Mouse (Mus musculus) midbrain, postnatal 0 days (tissue): ENCODE results near the gene 2210011C24Rik. TPM values are rescaled to one million over a fixed set of nuclear protein-coding genes. Genes with fewer than 3 reads are reported as not detected.

ENCODE experiments used
- ATAC-seq: fragments of 200-750 bp; cut with Nextera tagmentation; 2 replicates; pipeline ENCODE4 v1.8.0; 2017; ENCODE audit warnings: moderate number of reproducible peaks, mild to moderate bottlenecking, moderate TSS enrichment, moderate library complexity; ENCODE audit not compliant: low FRiP score
- DNase-seq: peaks from one replicate; pipeline ENCODE4 v3.0.0-alpha.2; 2015; ENCODE audit warnings: low spot score
- H3K27ac ChIP-seq: fragments of 300-500 bp; sonication (generic); 2 replicates; pipeline ENCODE4 v1.5.1; 2014; ENCODE audit warnings: low read depth, mild to moderate bottlenecking, low read length, mixed read lengths
- H3K27me3 ChIP-seq: fragments of 300-500 bp; sonication (generic); 2 replicates; pipeline ENCODE4 v1.6.1; 2014; ENCODE audit warnings: low read length, control low read depth, mixed read lengths; ENCODE audit not compliant: insufficient read depth
- H3K36me3 ChIP-seq: fragments of 300-500 bp; sonication (generic); 2 replicates; pipeline ENCODE4 v1.6.1; 2014; ENCODE audit warnings: low read length, control low read depth, mixed read lengths; ENCODE audit not compliant: insufficient read depth
- H3K4me1 ChIP-seq: fragments of 300-500 bp; sonication (generic); 2 replicates; pipeline ENCODE4 v1.6.1; 2014; ENCODE audit warnings: mild to moderate bottlenecking, control low read depth, antibody characterized with exemption, low read length, mixed read lengths; ENCODE audit not compliant: insufficient read depth
- H3K4me2 ChIP-seq: fragments of 300-500 bp; sonication (generic); 2 replicates; pipeline ENCODE4 v1.6.1; 2014; ENCODE audit warnings: low read depth, mild to moderate bottlenecking, low read length, mixed read lengths; ENCODE audit not compliant: poor library complexity, severe bottlenecking
- H3K4me3 ChIP-seq: fragments of 300-500 bp; sonication (generic); 2 replicates; pipeline ENCODE4 v1.5.1; 2014; ENCODE audit warnings: low read depth, mild to moderate bottlenecking, low read length, moderate library complexity
- H3K9ac ChIP-seq: fragments of 300-500 bp; sonication (generic); replicated peaks from 2 replicates; pipeline ENCODE4 v1.6.1; 2014; ENCODE audit warnings: mild to moderate bottlenecking, low read length, moderate library complexity, mixed read lengths; ENCODE audit not compliant: poor library complexity, severe bottlenecking
- H3K9me3 ChIP-seq: fragments of 300-500 bp; sonication (generic); 2 replicates; pipeline ENCODE4 v1.6.1; 2016; ENCODE audit warnings: low read length, control low read depth
- CTCF ChIP-seq: IDR thresholded peaks from 2 replicates; pipeline ENCODE4 v1.5.1; 2016; ENCODE audit warnings: antibody characterized with exemption, mild to moderate bottlenecking
- WGBS: fragments of 180-500 bp; shearing (Covaris S2); extraction: QIAGEN DNeasy Blood & Tissue Kit; methylation state at CpG from one replicate; pipeline ENCODE4 v1.1.7; 2014; 5-methylcytosine and 5-hydroxymethylcytosine counted together
- polyA plus RNA-seq: library from polyadenylated mRNA; unstranded; fragments of >200 nt; fragmentation: Nextera tagmentation; extraction: Ambion mirVana; gene quantifications from 2 replicates; pipeline ENCODE4 v1.2.1, GENCODE M21; 2015
- total RNA-seq: library from RNA; depleted of rRNA; stranded (reverse); fragments of >200 nt; gene quantifications from 2 replicates; pipeline ENCODE4 v1.2.3, GENCODE M21; 2014

2210011C24Rik gene
- total and polyA plus RNA-seq, 2 experiments from 2014 or later = 0.43 to 0.66 TPM

DNA sequence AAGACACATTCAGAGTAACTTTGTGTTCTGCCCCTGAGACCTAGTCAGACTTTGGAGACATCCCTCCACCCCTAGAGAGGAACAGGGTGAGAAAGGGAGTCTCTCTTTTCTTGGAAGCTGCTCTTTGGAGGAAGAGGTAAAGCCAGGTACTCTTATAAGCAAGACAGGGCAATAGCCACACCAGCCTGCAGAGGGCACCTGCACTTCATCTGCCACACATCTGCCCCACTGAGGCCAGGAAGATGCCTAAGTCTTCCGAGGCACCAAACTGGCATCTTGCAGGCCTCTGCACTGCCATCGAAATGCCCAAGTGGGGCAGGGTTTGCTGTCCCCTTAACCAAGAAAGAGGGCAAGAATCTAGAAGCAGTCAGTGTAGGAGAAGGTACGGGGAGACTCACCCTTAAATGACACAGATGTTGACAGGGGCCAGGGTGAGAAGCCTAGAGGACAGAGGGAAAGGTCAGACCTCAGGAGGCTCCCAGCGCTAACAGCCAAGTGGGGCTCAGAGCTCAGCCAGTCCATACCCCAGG lies 35.8 kb downstream of the 2210011C24Rik start:
- no peaks in the 10 kb centered on the region for H3K9me3 ChIP-seq
- no peak overlapping the region for H3K9ac ChIP-seq
- no peaks in the 10 kb centered on the region for H3K27me3 ChIP-seq
- 0 out of 2 replicates have a peak, but pooled peaks have one; percentile 20 for TF ChIP-seq CTCF
- no peak overlapping the region for H3K4me3 ChIP-seq
- ATAC-seq (no peak), DNase-seq (no peak)
- H3K4me2 ChIP-seq = no peak overlapping the region
- peaks cover 15% of the 10 kb centered on the region for H3K36me3 ChIP-seq
- H3K4me1 ChIP-seq = peaks cover 27% of the 10 kb centered on the region; the same call in 1 of the 2 replicates
- WGBS = 89% methylated on average over 4 of the region's 4 CpGs
- no peak overlapping the region for H3K27ac ChIP-seq

DNA sequence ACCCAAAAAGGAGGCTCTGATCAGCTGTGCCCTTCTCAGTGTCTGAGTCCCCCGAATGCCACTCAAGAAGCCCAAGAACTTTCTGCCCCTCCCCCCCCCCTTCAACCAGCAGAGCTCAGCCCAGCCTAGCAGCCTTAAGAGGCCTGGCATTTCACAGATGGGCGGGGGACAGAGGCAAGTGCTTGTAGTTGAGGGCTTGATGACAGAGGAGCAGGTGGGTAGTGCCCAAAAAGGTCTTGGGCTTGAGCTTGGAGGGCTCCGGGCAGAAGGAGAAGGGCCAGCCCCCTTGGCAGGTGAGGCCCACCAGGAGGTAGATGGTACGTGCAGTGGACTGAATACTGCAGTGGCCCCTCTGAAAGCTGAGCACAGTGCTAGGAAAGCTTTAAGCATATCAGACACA lies 37.5 kb downstream of the 2210011C24Rik start:
- Histone ChIP-seq H3K9ac (no peak overlapping the region), H3K4me3 (no peak overlapping the region), H3K36me3 (0 out of 2 replicates have a peak, but pooled peaks cover 4% of the 10 kb centered on the region), H3K27me3 (no peaks in the 10 kb centered on the region), H3K9me3 (no peaks in the 10 kb centered on the region), H3K27ac (no peak overlapping the region), H3K4me1 (peaks cover 27% of the 10 kb centered on the region; the same call in 1 of the 2 replicates), H3K4me2 (peak overlapping the region; percentile 91)
- no peak for ATAC-seq
- 87% methylated on average over 4 of the region's 4 CpGs for WGBS
- no peak for DNase-seq
- TF ChIP-seq CTCF = no peak

DNA sequence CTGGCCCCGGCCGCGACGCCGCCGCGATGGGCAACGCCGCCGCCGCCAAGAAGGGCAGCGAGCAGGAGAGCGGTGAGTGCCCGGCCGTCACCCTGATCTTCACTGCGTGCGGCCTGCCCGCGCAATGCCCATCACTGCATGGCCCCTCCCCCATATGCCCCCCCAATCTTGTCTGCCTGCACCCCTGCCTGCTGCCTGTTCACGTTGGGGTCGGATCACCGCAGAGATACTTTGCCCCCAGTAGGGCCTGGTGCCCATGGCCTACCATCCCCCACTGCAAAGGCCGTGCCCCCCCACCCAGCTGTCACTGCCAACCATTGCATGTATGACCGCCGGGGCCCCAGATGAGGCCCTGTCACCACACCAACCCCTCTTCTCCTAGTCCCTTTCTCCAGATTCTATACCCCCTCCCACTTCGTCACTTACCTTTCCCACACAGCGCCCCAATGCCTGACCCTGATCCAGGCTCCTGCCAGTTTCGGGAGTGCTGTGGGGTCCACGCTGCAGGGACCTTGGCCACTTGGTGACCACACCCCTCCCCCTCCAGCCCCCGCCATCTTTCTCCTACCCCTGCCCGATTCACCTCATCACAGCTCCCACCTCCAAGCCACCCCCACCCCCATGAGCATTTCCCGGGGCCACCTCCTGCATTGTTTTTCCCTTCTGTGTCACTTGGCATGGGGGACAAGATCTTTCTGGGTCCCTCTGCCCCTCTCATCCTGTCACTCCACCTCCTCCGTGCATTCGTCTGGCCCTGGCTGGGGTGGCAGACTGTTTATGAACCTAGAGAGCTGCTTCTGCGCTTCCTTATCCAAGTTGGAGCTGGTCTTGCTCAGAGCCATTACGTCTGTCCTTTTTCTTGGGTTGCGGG lies 38.6 kb downstream of the 2210011C24Rik start:
- Histone ChIP-seq H3K4me2 (peak overlapping the region; percentile 91), H3K4me3 (peak overlapping the region; percentile 95), H3K9ac (peak overlapping the region; percentile 84), H3K27me3 (no peaks in the 10 kb centered on the region), H3K9me3 (no peaks in the 10 kb centered on the region), H3K4me1 (peaks cover 27% of the 10 kb centered on the region; the same call in 1 of the 2 replicates), H3K27ac (peak overlapping the region; percentile 78), H3K36me3 (0 out of 2 replicates have a peak, but pooled peaks cover 4% of the 10 kb centered on the region)
- ATAC-seq (peak; percentile 12), DNase-seq (peak; percentile 18)
- WGBS = 3% methylated on average over 35 of the region's 37 CpGs
- no peak for TF ChIP-seq CTCF

DNA sequence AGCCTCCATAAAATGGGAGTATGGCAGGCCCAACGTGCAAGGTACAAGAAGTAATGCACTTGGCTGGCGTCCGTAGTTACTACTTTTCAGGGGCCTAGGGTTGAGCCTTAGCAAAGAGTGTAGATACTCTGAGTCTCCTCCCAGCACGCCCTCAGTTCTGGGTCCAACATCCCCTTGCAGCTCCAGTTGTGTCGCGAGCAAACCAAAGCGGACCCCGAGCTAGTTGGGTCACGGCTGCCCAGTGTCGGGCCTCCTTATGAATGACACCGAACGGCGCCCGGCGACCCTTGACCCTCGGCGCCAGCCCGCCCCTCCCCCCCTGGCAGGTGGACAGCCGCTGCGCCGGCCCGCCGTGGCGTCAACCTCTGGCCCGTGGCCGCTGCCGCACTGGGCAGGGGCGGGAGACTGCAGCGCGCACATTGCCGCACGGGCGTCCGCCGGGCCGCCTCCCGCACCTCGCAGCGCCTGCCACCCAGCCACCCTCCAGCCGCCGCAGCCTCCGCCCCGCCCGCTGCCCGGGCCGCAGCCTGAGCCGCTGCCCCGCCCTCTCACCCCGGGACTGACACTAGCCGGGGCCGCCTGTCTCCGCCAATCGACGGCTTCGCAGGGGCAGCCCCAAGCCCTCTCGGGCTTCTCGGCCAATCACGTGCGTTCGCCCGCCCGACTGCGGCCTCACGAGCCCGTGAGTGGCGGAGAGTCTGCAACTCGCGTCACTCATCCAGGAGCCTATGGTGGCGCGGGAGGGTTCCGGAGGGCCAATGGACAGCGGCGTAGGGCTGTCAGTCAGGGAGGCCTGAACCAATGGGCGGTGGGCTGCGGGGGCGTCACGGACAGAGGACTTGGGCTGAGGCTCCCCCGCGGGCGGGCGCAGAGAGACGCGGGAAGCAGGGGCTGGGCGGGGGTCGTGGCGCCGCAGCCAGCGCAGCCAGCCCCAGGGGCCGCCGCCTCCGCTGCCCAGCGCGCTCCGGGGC lies 39.5 kb downstream of the 2210011C24Rik start, which contains the start of gene Prkaca:
TSS of gene Prkaca (plus strand) at position 844 of the 971 bp plus-strand sequence.
- peak within 1 kb of the TSS; percentile 95 for H3K4me3 ChIP-seq
- no peaks in the 10 kb centered on the region for H3K36me3 ChIP-seq
- WGBS = under 1% methylated on average over 46 of the region's 94 CpGs
- H3K27me3 ChIP-seq = no peaks in the 10 kb centered on the region
- no peak for TF ChIP-seq CTCF
- H3K9ac ChIP-seq = peak within 1 kb of the TSS; percentile 84
- ATAC-seq (peak; percentile 100), DNase-seq (peak; percentile 99)
- H3K9me3 ChIP-seq = no peaks in the 10 kb centered on the region
- peaks cover 19% of the 10 kb centered on the region; the same call in 1 of the 2 replicates for H3K4me1 ChIP-seq
- peak within 1 kb of the TSS; percentile 78 for H3K27ac ChIP-seq
- H3K4me2 ChIP-seq = peak within 1 kb of the TSS; percentile 91

DNA sequence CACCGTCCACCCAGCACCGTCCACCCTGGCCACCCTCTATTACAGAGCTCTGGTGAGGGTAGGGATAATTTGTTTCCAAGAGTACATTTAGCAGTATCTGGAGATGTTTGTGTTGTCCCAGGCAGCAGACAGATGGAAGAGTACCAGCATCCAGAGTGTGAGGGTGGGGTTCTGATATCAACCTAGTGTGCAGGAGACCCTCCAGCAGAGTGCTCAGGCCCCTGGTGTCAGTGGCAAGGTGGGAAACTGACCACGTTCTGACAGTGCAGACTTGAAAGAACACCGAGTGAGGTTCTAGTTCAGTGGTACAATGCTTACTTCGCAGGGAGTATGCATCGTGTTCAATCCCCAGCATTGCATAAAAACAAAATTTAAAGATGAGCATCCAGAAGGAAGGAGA lies 40.3 kb downstream of the 2210011C24Rik start:
- DNase-seq (no peak), ATAC-seq (no peak)
- H3K9ac ChIP-seq = no peak overlapping the region
- no peak for TF ChIP-seq CTCF
- H3K27me3 ChIP-seq = no peaks in the 10 kb centered on the region
- WGBS = 72% methylated on average over 6 of the region's 6 CpGs
- no peaks in the 10 kb centered on the region for H3K9me3 ChIP-seq
- peaks cover 12% of the 10 kb centered on the region; the same call in 1 of the 2 replicates for H3K4me1 ChIP-seq
- H3K4me2 ChIP-seq = peak overlapping the region; percentile 77
- H3K27ac ChIP-seq = no peak overlapping the region
- no peaks in the 10 kb centered on the region for H3K36me3 ChIP-seq
- peak overlapping the region; percentile 95; the same call in 1 of the 2 replicates for H3K4me3 ChIP-seq
